Mouse (Mus musculus): Measurements from ENCODE around the gene Zmynd12.

GRCm38 (mm10) chr4:119512731-119513141, 90.1 kb downstream of the Zmynd12 start:
- TF ChIP-seq POLR2A (IDR thresholded peaks at IDR 0.05; ENCODE audit: borderline replicate concordance, extremely low read depth, low read depth, low read length) (no peak), CTCF (IDR thresholded peaks at IDR 0.05; ENCODE audit: insufficient read depth, low read length) (no peak)

All from lung, adult 2 months (tissue).